Mouse (Mus musculus) spleen, adult 2 months (tissue): ENCODE measurements around the gene Raly. TPM values are rescaled to one million over a fixed set of nuclear protein-coding genes. Genes with fewer than 3 reads are reported as not detected.
A peak's percentile ranks its signal among the peaks of the same experiment; 100 is the strongest.

ENCODE experiments used
- DNase-seq, 2 experiments: peaks; one replicate each; pipeline versions ENCODE4 v3.0.0 to v3.0.0-alpha.2; 2012 to 2021; ENCODE audit warnings: low spot score in 2 of 2, low read depth in 1 of 2
- H3K27ac ChIP-seq: fragments of 200-500 bp; 2 replicates; pipeline ENCODE4 v1.5.1; 2012; ENCODE audit warnings: low read length, inconsistent platforms; ENCODE audit not compliant: insufficient read depth
- H3K27me3 ChIP-seq: fragments of 200-500 bp; 2 replicates; pipeline ENCODE4 v1.6.1; 2012; ENCODE audit warnings: mild to moderate bottlenecking, moderate library complexity, low read length, inconsistent platforms; ENCODE audit not compliant: control insufficient read depth, insufficient read depth
- H3K36me3 ChIP-seq: fragments of 200-500 bp; 2 replicates; pipeline ENCODE4 v1.6.1; 2012; ENCODE audit warnings: mild to moderate bottlenecking, low read length, inconsistent platforms; ENCODE audit not compliant: control insufficient read depth, insufficient read depth
- H3K4me1 ChIP-seq: fragments of 200-500 bp; 2 replicates; pipeline ENCODE4 v1.6.1; 2011; ENCODE audit warnings: inconsistent platforms; ENCODE audit not compliant: control insufficient read depth, insufficient read depth, insufficient read length
- H3K4me3 ChIP-seq: fragments of 200-500 bp; 2 replicates; pipeline ENCODE4 v1.5.1; 2011; ENCODE audit warnings: mild to moderate bottlenecking, inconsistent platforms; ENCODE audit not compliant: insufficient read depth, insufficient read length; ENCODE audit errors: extremely low read depth
- CTCF ChIP-seq: fragments of 200-500 bp; IDR thresholded peaks from 2 replicates; pipeline ENCODE4 v1.5.1; 2011; ENCODE audit warnings: mild to moderate bottlenecking, inconsistent platforms; ENCODE audit not compliant: insufficient read depth, insufficient read length, insufficient replicate concordance; ENCODE audit errors: extremely low read depth
- POLR2A ChIP-seq: fragments of 200-500 bp; IDR thresholded peaks from 2 replicates; pipeline ENCODE4 v1.6.1; 2011; ENCODE audit warnings: low read depth, low read length, inconsistent platforms
- WGBS: fragments of 180-500 bp; shearing (Covaris S2); methylation state at CpG from one replicate; pipeline ENCODE4 v1.1.7; 2018; 5-methylcytosine and 5-hydroxymethylcytosine counted together
- polyA plus RNA-seq: library from polyadenylated mRNA; depleted of rRNA; stranded (reverse); fragments of >200 nt; gene quantifications from 2 replicates; pipeline ENCODE4 v1.2.3, GENCODE M21; 2012

Raly gene
- polyA plus RNA-seq, 1 experiment, result 153 TPM

- no peaks in the 10 kb centered on the region; the same call in 1 of the 2 replicates for H3K36me3 ChIP-seq
- no peak overlapping the region for H3K27ac ChIP-seq
- no peaks in the 10 kb centered on the region for H3K27me3 ChIP-seq
- H3K4me3 ChIP-seq, result no peak overlapping the region
- DNase-seq, result no peak
- TF ChIP-seq CTCF (no peak), POLR2A (no peak)
- H3K4me1 ChIP-seq, result no peaks in the 10 kb centered on the region
- 84% methylated on average over 4 of the region's 4 CpGs for WGBS
Observed at GRCm38 (mm10) chr2:154832471-154832870, 41.6 kb downstream of the Raly start.

GRCm38 (mm10) chr2:154834149-154834865, 43.4 kb downstream of the Raly start:
- Histone ChIP-seq H3K4me3 (no peak overlapping the region), H3K4me1 (no peaks in the 10 kb centered on the region), H3K27me3 (no peaks in the 10 kb centered on the region), H3K27ac (no peak overlapping the region), H3K36me3 (no peaks in the 10 kb centered on the region; the same call in 1 of the 2 replicates)
- DNase-seq, result no peak
- 95% methylated on average over 6 of the region's 6 CpGs for WGBS
- TF ChIP-seq POLR2A, result no peak
- no peak for TF ChIP-seq CTCF

DNA sequence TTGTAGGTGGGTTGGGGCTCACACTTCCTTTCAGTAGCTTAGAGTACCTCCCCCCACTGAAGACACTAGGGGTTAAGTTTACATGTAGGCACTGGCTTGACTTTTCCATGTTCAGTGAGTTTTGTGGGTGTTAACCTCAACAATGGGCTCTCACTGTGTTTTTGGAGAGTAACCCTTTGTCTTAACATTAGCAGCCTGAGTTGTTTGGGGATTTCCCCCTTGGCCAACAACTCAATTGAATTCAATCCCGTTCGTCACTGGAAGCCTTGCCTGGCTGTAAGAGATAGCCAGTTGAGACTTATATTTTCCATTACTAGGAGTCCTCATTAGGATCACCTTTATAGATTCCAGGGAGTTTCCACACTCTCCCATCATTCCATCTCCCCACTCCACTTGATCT, 45.6 kb downstream of the Raly start:
- H3K27ac ChIP-seq, result no peak overlapping the region
- no peaks in the 10 kb centered on the region for H3K4me1 ChIP-seq
- no peaks in the 10 kb centered on the region; the same call in 1 of the 2 replicates for H3K36me3 ChIP-seq
- no peaks in the 10 kb centered on the region for H3K27me3 ChIP-seq
- no peak for TF ChIP-seq POLR2A
- TF ChIP-seq CTCF, result no peak
- DNase-seq, result no peak
- 68% methylated on average over 2 of the region's 2 CpGs for WGBS
- H3K4me3 ChIP-seq, result no peak overlapping the region

DNA sequence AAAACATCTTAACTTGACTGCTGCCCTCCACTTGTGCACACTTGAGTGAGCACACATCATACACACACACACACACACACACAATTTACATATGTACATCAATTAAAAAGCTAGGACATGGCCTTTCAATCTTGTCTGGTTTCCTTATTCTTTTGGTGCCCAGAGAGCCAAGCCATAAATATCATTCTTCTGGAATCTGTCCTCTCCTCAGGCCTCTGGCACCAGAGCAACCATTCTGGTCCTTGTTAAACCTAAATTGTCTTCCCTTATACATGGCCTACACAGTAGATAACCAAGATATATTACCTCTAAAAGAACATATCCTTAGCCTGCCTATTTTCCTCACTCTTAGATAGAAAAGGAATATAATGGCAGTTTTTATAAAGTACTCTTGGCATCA, 57.2 kb downstream of the Raly start:
- DNase-seq, result no peak
- TF ChIP-seq CTCF (no peak), POLR2A (no peak)
- H3K4me3 ChIP-seq, result no peak overlapping the region
- peaks cover 1% of the 10 kb centered on the region; the same call in 1 of the 2 replicates for H3K36me3 ChIP-seq
- H3K4me1 ChIP-seq, result no peaks in the 10 kb centered on the region
- H3K27ac ChIP-seq, result no peak overlapping the region
- H3K27me3 ChIP-seq, result no peaks in the 10 kb centered on the region

- no peak for TF ChIP-seq CTCF
- H3K36me3 ChIP-seq, result peaks cover 7% of the 10 kb centered on the region
- DNase-seq, result peak; percentile 53 to 59
- no peak overlapping the region for H3K27ac ChIP-seq
- no peaks in the 10 kb centered on the region for H3K27me3 ChIP-seq
- H3K4me1 ChIP-seq, result no peaks in the 10 kb centered on the region; the same call in 1 of the 2 replicates
- 89% methylated on average over 1 of the region's 1 CpGs for WGBS
- H3K4me3 ChIP-seq, result no peak overlapping the region
Observed at GRCm38 (mm10) chr2:154855383-154855782, 64.5 kb downstream of the Raly start.

DNA sequence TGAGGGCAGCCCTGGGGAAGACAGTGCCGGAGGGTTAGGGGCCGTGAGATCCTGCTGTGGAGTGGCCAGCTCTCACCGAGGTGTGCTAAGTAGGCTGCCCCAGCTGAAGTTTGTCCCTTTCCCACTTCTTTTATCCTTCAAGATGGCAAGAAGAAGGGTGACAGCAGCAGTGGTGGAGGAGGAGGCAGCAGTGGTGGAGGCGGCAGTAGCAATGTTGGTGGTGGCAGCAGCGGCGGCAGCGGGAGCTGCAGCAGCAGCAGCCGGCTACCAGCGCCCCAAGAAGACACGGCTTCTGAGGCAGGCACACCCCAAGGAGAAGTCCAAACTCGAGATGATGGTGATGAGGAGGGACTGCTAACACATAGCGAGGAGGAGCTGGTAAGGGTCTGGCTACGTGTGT, 72.8 kb downstream of the Raly start:
- 94% methylated on average over 13 of the region's 13 CpGs for WGBS
- no peak overlapping the region for H3K27ac ChIP-seq
- H3K36me3 ChIP-seq, result peaks cover 37% of the 10 kb centered on the region
- no peak for DNase-seq
- no peaks in the 10 kb centered on the region for H3K4me1 ChIP-seq
- TF ChIP-seq POLR2A (no peak), CTCF (no peak)
- H3K4me3 ChIP-seq, result no peak overlapping the region
- no peaks in the 10 kb centered on the region for H3K27me3 ChIP-seq

DNA sequence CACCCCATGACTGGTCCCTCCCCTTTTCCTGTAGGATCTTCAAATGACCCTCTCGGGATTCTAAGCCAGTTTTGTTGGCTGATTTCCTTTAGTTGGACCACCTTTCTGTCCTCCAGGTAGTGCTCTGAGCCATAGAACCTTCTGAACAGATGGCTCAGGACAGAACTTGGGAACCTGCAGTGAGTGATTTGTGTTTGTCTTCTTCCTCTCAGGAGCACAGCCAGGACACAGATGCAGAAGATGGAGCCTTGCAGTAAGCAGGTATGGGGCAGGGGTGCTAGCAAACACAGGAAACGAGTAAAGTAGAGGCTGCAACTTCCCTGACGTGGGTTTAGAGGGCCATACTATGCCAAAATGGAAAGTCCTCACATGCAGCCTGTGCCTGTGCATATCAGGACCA, 74.8 kb downstream of the Raly start:
- TF ChIP-seq POLR2A (no peak), CTCF (no peak)
- 81% methylated on average over 3 of the region's 3 CpGs for WGBS
- Histone ChIP-seq H3K36me3 (peaks cover 44% of the 10 kb centered on the region), H3K27me3 (no peaks in the 10 kb centered on the region), H3K4me1 (no peaks in the 10 kb centered on the region), H3K4me3 (no peak overlapping the region), H3K27ac (no peak overlapping the region)
- no peak for DNase-seq
